Comparison of ENCODE assay signal across 18 mouse cellular contexts in genomic region chr17:85694499-85694898, GRCm38 (mm10). TPM values are rescaled to one million over a fixed set of nuclear protein-coding genes. Genes with fewer than 3 reads are reported as not detected.
DNase-seq lines count a peak whose midpoint lies in the region; ATAC-seq and TF ChIP-seq lines count a peak whose summit lies in the region.
"Had no signal": no experiment of that assay in that cellular context is flagged by ENCODE, and none has a peak within 500 bp of the region (broad histone marks: within the 10 kb centered on the region; RNA-seq: fewer than 3 reads in every experiment).

No protein-coding gene starts in this region.

- no peak for DNase-seq in kidney, adult 8-10 months
- DNase-seq in lung, embryonic 14.5 days, result no peak
- no peak for DNase-seq in lung, postnatal 36 days
- DNase-seq in MEL (ENCODE audit: low read depth, low spot score), result peak; percentile 30
- DNase-seq in embryonic facial prominence, embryonic 14.5 days (ENCODE audit: low spot score), result no peak
- no peak for DNase-seq in heart, adult 18-20 months
- DNase-seq in adrenal gland, adult 2 months, result no peak
- DNase-seq: adrenal gland, postnatal 10 days; cerebellum, postnatal 10 days; heart, adult 11 months; heart, postnatal 10 days; kidney, postnatal 10 days; layer of hippocampus, postnatal 36 days had no signal

- WGBS in kidney, embryonic 14.5 days, result 78% methylated on average over 6 of the region's 6 CpGs
- WGBS in lung, embryonic 14.5 days, result 81% methylated on average over 6 of the region's 6 CpGs
- 78% methylated on average over 6 of the region's 6 CpGs for WGBS in embryonic facial prominence, embryonic 14.5 days

- no peak for TF ChIP-seq EP300 in MEL (IDR thresholded peaks at IDR 0.05; ENCODE audit: low read depth in 1 of 2, low read length in 2 of 2)

- peak overlapping the region; percentile 41; the same call in 1 of the 2 replicates for H3K4me3 ChIP-seq in kidney, embryonic 14.5 days (ENCODE audit: low read length)
- no peak overlapping the region for H3K4me3 ChIP-seq in lung, embryonic 14.5 days (ENCODE audit: low read depth, low read length)
- no peak overlapping the region for H3K4me3 ChIP-seq in MEL (ENCODE audit: control insufficient read depth in 1 of 2, insufficient read depth in 1 of 2, low read depth in 2 of 2, low read length in 2 of 2)
- peak overlapping the region; percentile 66; the same call in 1 of the 2 replicates for H3K4me3 ChIP-seq in embryonic facial prominence, embryonic 14.5 days (ENCODE audit: low read depth, low read length)
- H3K4me3 ChIP-seq: hindbrain, embryonic 15.5 days; midbrain, embryonic 13.5 days; neural tube, embryonic 13.5 days had no signal

- peaks cover 4% of the 10 kb centered on the region for H3K9me3 ChIP-seq in kidney, embryonic 14.5 days (ENCODE audit: control insufficient read depth, low read length)
- no peaks in the 10 kb centered on the region for H3K9me3 ChIP-seq in lung, embryonic 14.5 days (ENCODE audit: low read depth, low read length)
- H3K9me3 ChIP-seq in MEL (replicated peaks; ENCODE audit: insufficient read depth, low read length), result no peaks in the 10 kb centered on the region
- H3K9me3 ChIP-seq in embryonic facial prominence, embryonic 14.5 days (ENCODE audit: control insufficient read depth, low read length), result peaks cover 4% of the 10 kb centered on the region; the same call in 1 of the 2 replicates
- H3K9me3 ChIP-seq: hindbrain, embryonic 15.5 days; midbrain, embryonic 13.5 days had no signal

- no peaks in the 10 kb centered on the region for H3K79me2 ChIP-seq in MEL (ENCODE audit: control insufficient read depth, insufficient read depth, low read length, poor library complexity)

- H3K4me1 ChIP-seq in kidney, embryonic 14.5 days (ENCODE audit: control insufficient read depth, insufficient read depth, low read length), result no peaks in the 10 kb centered on the region
- no peaks in the 10 kb centered on the region for H3K4me1 ChIP-seq in lung, embryonic 14.5 days (ENCODE audit: insufficient read depth)
- peaks cover 2 to 10% of the 10 kb centered on the region in 2 experiments for H3K4me1 ChIP-seq in MEL (ENCODE audit: control insufficient read depth in 1 of 2, insufficient read depth in 2 of 2, low read length in 2 of 2)
- peaks cover 13% of the 10 kb centered on the region; the same call in 1 of the 2 replicates for H3K4me1 ChIP-seq in embryonic facial prominence, embryonic 14.5 days (ENCODE audit: control insufficient read depth, insufficient read depth, low read length)
- H3K4me1 ChIP-seq: hindbrain, embryonic 15.5 days; midbrain, embryonic 13.5 days; neural tube, embryonic 13.5 days had no signal

- no peak for ATAC-seq in kidney, embryonic 14.5 days (ENCODE audit: low FRiP score, low TSS enrichment)
- ATAC-seq in lung, embryonic 14.5 days (ENCODE audit: insufficient read depth), result no peak
- no peak for ATAC-seq in embryonic facial prominence, embryonic 14.5 days (ENCODE audit: low read depth)
- ATAC-seq: midbrain, embryonic 13.5 days had no signal

- no peak overlapping the region for H3K9ac ChIP-seq in kidney, embryonic 14.5 days (ENCODE audit: low read depth, low read length)
- no peak overlapping the region for H3K9ac ChIP-seq in lung, embryonic 14.5 days
- H3K9ac ChIP-seq in MEL (ENCODE audit: control insufficient read depth, low read depth, low read length, poor library complexity, severe bottlenecking), result no peak overlapping the region
- no peak overlapping the region for H3K9ac ChIP-seq in embryonic facial prominence, embryonic 14.5 days (ENCODE audit: low read depth, low read length)
- H3K9ac ChIP-seq: hindbrain, embryonic 15.5 days; midbrain, embryonic 13.5 days; neural tube, embryonic 13.5 days had no signal

- TF ChIP-seq CTCF in lung, embryonic 14.5 days (IDR thresholded peaks at IDR 0.05; ENCODE audit: low read depth), result peak; percentile 47
- TF ChIP-seq CTCF in MEL (IDR thresholded peaks at IDR 0.05 in 2 of 3, conservative IDR thresholded peaks at IDR 0.05 in 1 of 3; ENCODE audit: control insufficient read depth in 1 of 3, insufficient read depth in 1 of 3, low read depth in 2 of 3, low read length in 3 of 3, poor library complexity in 1 of 3, severe bottlenecking in 1 of 3), result peak; percentile 68 to 75 (median 73)

- no peaks in the 10 kb centered on the region for H3K36me3 ChIP-seq in kidney, embryonic 14.5 days (ENCODE audit: control insufficient read depth, insufficient read depth, low read length)
- no peaks in the 10 kb centered on the region for H3K36me3 ChIP-seq in lung, embryonic 14.5 days (ENCODE audit: insufficient read depth)
- peaks cover 0 to 2% of the 10 kb centered on the region in 2 experiments; a peak in 1 of 4 replicates for H3K36me3 ChIP-seq in MEL (ENCODE audit: control insufficient read depth in 1 of 2, insufficient read depth in 2 of 2, low read length in 2 of 2)
- no peaks in the 10 kb centered on the region for H3K36me3 ChIP-seq in embryonic facial prominence, embryonic 14.5 days (ENCODE audit: control insufficient read depth, insufficient read depth, low read length)
- H3K36me3 ChIP-seq: hindbrain, embryonic 15.5 days; midbrain, embryonic 13.5 days; neural tube, embryonic 13.5 days had no signal

- H3K27me3 ChIP-seq in kidney, embryonic 14.5 days (ENCODE audit: control insufficient read depth, insufficient read depth, low read length), result peaks cover 46% of the 10 kb centered on the region
- peaks cover 61% of the 10 kb centered on the region for H3K27me3 ChIP-seq in lung, embryonic 14.5 days (ENCODE audit: insufficient read depth, low read length)
- H3K27me3 ChIP-seq in MEL (ENCODE audit: control insufficient read depth in 1 of 2, insufficient read depth in 2 of 2, low read length in 2 of 2), result no peaks in the 10 kb centered on the region
- peaks cover 41% of the 10 kb centered on the region for H3K27me3 ChIP-seq in embryonic facial prominence, embryonic 14.5 days (replicated peaks; ENCODE audit: control insufficient read depth, insufficient read depth, low read length)

- no peak for TF ChIP-seq POLR2A in MEL (IDR thresholded peaks at IDR 0.05; ENCODE audit: control insufficient read depth in 1 of 2, insufficient read depth in 1 of 2, low read depth in 1 of 2, low read length in 2 of 2, poor library complexity in 1 of 2)

- no peak overlapping the region; the same call in 1 of the 2 replicates for H3K4me2 ChIP-seq in kidney, embryonic 14.5 days (replicated peaks; ENCODE audit: low read depth, low read length)
- no peak overlapping the region for H3K4me2 ChIP-seq in lung, embryonic 14.5 days
- peak overlapping the region; percentile 72 for H3K4me2 ChIP-seq in embryonic facial prominence, embryonic 14.5 days (ENCODE audit: low read depth, low read length)
- H3K4me2 ChIP-seq: hindbrain, embryonic 15.5 days; midbrain, embryonic 13.5 days; neural tube, embryonic 13.5 days had no signal

- H3K27ac ChIP-seq in kidney, embryonic 14.5 days (ENCODE audit: low read depth, low read length), result no peak overlapping the region
- no peak overlapping the region for H3K27ac ChIP-seq in lung, embryonic 14.5 days (ENCODE audit: low read depth)
- H3K27ac ChIP-seq in MEL (ENCODE audit: control insufficient read depth, low read depth, low read length), result no peak overlapping the region
- peak overlapping the region; percentile 87 for H3K27ac ChIP-seq in embryonic facial prominence, embryonic 14.5 days (replicated peaks; ENCODE audit: low read depth, low read length)
- H3K27ac ChIP-seq: hindbrain, embryonic 15.5 days; midbrain, embryonic 13.5 days; neural tube, embryonic 13.5 days had no signal

- peak; percentile 47 for TF ChIP-seq RAD21 in MEL (IDR thresholded peaks at IDR 0.05; ENCODE audit: low read depth, low read length)

TF ChIP-seq in MEL, 35 proteins besides CTCF, POLR2A, EP300 and RAD21:
- TF ChIP-seq GABPA (IDR thresholded peaks at IDR 0.05; ENCODE audit: low read depth, low read length) (no peak), ZC3H11A (IDR thresholded peaks at IDR 0.05; ENCODE audit: low read depth, low read length) (peak; percentile 15; the same call in 1 of the 2 replicates), SMC3 (IDR thresholded peaks at IDR 0.05; ENCODE audit: low read depth, low read length) (peak; percentile 60), KAT2A (conservative IDR thresholded peaks at IDR 0.05; ENCODE audit: low read depth, low read length) (no peak), MAFK (IDR thresholded peaks at IDR 0.05; ENCODE audit: borderline replicate concordance, low read depth, low read length) (no peak), BHLHE40 (IDR thresholded peaks at IDR 0.05; ENCODE audit: borderline replicate concordance, low read depth, low read length) (no peak)

RNA-seq across cellular contexts. Expression of gene Six2, which starts 6.4 kb away (rescaled TPM):
- 21.2 and 24.5 TPM in 2 replicates for polyA plus RNA-seq in kidney, embryonic 14.5 days (2014; fragmentation: Nextera tagmentation; extraction: Ambion mirVana)
- polyA plus RNA-seq in lung, embryonic 14.5 days (2014; fragmentation: Nextera tagmentation; extraction: Ambion mirVana), result 0.26 TPM in 1 of 2 replicates, not detected in the other
- 5.8 and 6.4 TPM in 2 replicates for total RNA-seq in MEL (2012; rRNA removed)
- 10 to 100 TPM in 1 of 2 experiments, not detected in 1; 81.4 TPM for polyA plus RNA-seq in MEL (2012; ENCODE audit: insufficient read depth in 1 of 2, insufficient read length in 2 of 2, low read depth in 1 of 2, low replicate concordance in 2 of 2, missing spikeins in 1 of 2)
- 12.5 and 13.2 TPM in 2 replicates for polyA plus RNA-seq in embryonic facial prominence, embryonic 14.5 days (2014; fragmentation: Nextera tagmentation; extraction: Ambion mirVana)
- under 1 TPM; 0.26 to 0.32 TPM for total RNA-seq in heart, adult 18-20 months (2021)
- not detected for total RNA-seq in adrenal gland, adult 2 months (2021)
- polyA plus RNA-seq in adrenal gland, adult 2 months (2012; rRNA removed), result 0.12 and 0.18 TPM in 2 replicates
- polyA plus RNA-seq: C2C12; neural tube, embryonic 13.5 days had no signal

Comparison
In these comparisons a context has a peak if more than half of its experiments do, and no peak if none do; other contexts are left out.
1. H3K4me3 ChIP-seq: peak in kidney, embryonic 14.5 days (single experiment) and embryonic facial prominence, embryonic 14.5 days (single experiment); none in lung, embryonic 14.5 days (single experiment) and MEL (0 of 2).
2. RNA of gene Six2, which starts 6.4 kb away (polyA plus RNA-seq): 81.4 TPM in MEL, 21.2 to 24.5 TPM in kidney, embryonic 14.5 days and 12.5 to 13.2 TPM in embryonic facial prominence, embryonic 14.5 days; 0.12 to 0.18 TPM in adrenal gland, adult 2 months and 0.26 TPM in lung, embryonic 14.5 days; every median in the first group is over 10 times any median in the second.